Mouse (Mus musculus): ENCODE data around the gene Ndufb11.
A peak's percentile ranks its signal among the peaks of the same experiment; 100 is the strongest.

The Ndufb11 gene

GRCm38 (mm10) chrX:20617176-20617902, at the start of gene Ndufb11, which contains the start of gene Rbm10:
Gene Ndufb11 (minus strand): TSS chrX:20617619.
Gene Rbm10 (plus strand): TSS chrX:20617503.
- peak; percentile 74 for DNase-seq

- DNase-seq: no peak
Measured at GRCm38 (mm10) chrX:20663444-20663790, 46.0 kb upstream of the Ndufb11 start.

GRCm38 (mm10) chrX:20662716-20663443, 45.5 kb upstream of the Ndufb11 start:
- peak; percentile 86 for DNase-seq

GRCm38 (mm10) chrX:20662317-20662715, 44.9 kb upstream of the Ndufb11 start:
- no peak for DNase-seq

- no peak for DNase-seq
Measured at GRCm38 (mm10) chrX:20658891-20659406, 41.5 kb upstream of the Ndufb11 start.

DNA sequence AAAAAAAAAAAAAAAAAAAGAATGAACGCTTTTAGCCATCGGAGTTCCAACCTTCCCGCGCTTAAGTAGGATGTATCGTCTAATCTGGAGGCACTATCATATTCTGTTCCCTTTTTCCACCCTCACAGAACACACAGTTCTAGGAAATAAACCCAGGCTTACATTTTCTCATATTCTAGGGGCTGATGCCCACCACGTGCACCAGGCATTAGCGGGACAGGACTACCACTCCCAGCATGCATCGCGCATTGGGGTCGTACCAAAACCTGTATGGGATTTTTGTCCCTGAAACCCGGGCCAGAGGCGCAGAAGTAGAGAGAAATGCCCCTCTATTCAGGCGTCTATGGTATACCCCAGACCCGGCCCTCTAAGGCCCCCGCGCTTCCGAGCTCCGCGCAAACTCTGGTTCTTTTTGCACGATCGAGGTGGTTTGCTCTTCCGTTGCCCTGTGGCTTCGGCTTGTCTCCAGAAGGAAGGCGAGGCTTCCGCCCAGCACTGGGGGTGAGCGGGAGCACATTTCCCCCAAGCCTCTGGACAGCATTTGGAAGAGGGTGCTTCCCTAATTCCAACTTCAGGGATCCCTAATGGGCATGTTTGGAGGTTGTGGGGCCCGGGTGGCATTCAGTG, 40.7 kb upstream of the Ndufb11 start, which contains the start of gene Uba1:
Gene Uba1, plus strand, starts transcription at position 301 of the 627 bp plus-strand sequence.
- DNase-seq: peak; percentile 68

GRCm38 (mm10) chrX:20657593-20657992, 40.2 kb upstream of the Ndufb11 start:
- no peak for DNase-seq

DNA sequence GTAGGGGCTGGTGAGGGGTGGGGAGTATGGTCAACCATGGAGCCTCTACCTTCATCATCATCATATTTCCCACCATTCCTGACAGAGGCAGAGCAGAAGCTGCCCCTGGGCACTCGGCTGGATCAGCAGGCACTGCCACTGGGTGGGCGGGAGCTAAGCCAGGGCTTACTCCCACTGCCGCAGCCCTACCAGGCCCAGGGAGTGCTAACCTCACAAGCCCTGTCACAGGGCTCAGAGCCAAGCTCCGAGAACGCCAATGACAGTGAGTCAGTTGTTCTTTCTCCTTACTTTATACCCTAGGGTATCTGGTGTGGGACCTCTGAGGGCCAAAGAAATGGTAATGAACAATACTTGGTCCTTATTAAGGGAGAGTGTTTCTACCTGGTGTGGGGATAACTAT, 27.4 kb upstream of the Ndufb11 start:
- DNase-seq: no peak

GRCm38 (mm10) chrX:20638141-20638540, 20.7 kb upstream of the Ndufb11 start:
- DNase-seq: no peak

DNA sequence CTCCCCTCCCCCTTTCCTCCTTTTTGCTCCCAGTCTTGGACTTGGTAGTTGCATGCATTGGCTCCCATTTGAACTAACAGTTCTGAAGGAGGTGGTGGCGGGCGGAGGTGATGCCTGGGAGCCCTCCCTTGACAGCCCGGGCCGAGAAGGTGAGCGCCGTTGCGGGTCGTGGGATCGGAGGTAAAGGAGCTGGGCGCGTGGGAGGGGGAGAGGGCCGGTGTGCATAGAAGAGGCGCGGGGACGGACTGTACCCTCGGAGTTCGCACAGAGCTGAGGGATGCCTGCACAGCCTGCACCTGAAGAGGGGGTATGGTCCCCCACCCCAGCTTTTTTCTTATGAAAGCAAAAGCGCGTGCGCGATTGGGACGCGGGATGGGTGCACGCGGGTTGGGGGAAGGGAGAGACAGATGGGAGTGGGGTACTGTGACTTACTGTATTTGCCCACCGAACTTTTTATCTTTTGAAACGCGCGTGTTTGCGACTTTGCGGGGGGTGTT, 532 bp upstream of the Ndufb11 start:
- DNase-seq: peak; percentile 12

DNA sequence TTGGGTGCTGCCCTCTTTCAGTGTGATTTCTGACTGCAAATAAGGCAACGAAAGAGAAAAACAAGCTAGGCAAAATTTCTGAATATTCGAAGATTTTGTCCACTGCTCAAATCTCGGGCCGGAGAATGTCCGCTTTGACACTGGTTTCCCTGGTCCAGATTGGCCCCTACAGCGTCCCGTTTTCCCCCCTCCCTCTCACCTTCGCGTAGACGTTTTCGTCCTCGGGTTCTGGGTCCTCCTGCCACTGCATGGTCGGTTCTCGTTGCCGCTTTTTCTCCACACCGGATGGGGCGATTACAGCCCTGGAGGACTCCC, 601 bp downstream of the Ndufb11 start:
- no peak for DNase-seq

GRCm38 (mm10) chrX:20608500-20608899, 8.9 kb downstream of the Ndufb11 start:
- no peak for DNase-seq

DNA sequence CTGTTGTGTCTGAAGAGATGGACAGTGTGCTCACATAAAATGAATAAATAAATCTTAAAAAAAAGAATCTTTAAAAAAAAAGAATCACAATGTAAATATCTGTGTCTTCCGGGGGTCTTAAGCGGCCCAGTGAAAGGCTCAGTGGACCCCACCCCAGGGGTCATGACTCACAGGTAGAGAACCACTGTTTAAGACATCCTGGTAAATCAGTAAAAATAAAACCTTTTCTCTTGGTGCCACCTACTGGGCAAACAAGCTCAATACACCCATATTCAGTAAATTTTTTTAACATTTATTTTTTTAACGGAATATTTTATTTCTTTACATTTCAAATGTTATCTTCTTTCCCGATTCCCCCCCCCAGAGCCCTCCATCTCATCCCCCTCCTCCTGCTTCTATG, 29.5 kb downstream of the Ndufb11 start:
- DNase-seq: peak; percentile 0

DNA sequence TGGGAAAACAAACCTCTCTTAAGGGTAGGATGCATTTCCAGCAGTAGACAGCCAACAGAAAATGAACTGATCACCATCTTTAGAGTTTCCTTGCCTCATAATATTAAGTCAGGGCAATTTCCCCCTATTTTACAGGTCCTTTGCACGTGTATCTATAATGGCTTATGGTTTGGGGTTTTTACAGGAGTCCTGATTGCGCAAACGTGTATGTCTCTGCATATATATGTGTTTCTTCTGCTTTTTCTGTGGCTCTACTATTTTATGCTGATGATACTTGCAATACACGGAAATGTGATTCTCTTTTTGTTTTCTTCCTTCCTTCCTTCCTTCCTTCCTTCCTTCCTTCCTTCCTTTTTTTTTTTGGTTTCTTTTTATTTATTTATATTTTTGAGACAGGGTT, 43.5 kb downstream of the Ndufb11 start:
- DNase-seq: no peak

GRCm38 (mm10) chrX:20572683-20573082, 44.7 kb downstream of the Ndufb11 start:
- DNase-seq: no peak

GRCm38 (mm10) chrX:20571024-20571423, 46.4 kb downstream of the Ndufb11 start:
- peak; percentile 1 for DNase-seq
